ENCODE assay signal across 22 mouse cellular contexts in the genomic region with DNA sequence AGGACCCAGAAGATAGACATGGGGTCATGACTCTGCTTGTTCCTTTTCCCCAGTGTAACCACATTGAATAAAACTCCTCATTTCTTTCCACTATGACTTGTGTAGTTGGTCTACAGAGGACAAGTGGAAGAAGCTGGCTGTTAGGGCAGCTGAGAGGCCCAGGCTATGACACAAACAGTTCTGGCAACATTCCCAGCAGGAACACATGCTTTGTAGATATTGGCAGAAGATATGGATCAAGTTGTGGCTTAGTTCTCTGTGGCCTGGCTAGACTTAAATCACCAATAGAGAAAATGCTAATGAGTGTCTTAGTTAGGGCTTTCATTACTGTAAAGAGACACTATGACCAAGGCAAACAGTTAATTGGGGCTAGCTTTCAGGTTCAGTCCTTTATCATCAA. TPM values are rescaled to one million over a fixed set of nuclear protein-coding genes. Genes with fewer than 3 reads are reported as not detected.
A peak's percentile ranks its signal among the peaks of the same experiment; 100 is the strongest.
DNase-seq lines count a peak whose midpoint lies in the region; ATAC-seq lines count a peak whose summit lies in the region.
"Had no signal": no experiment of that assay in that cellular context is flagged by ENCODE, and none has a peak within 500 bp of the region (broad histone marks: within the 10 kb centered on the region; RNA-seq: fewer than 3 reads in every experiment).

No protein-coding gene starts in this region.

- peak; percentile 29 to 55 for DNase-seq in adrenal gland, adult (ENCODE audit: inconsistent age in 2 of 2, low spot score in 1 of 2)
- no peak for DNase-seq in adrenal gland, adult 18-20 months (ENCODE audit: low spot score in 2 of 2)
- DNase-seq in urinary bladder, postnatal 14 days (ENCODE audit: low spot score), result peak; percentile 27
- no peak for DNase-seq in urinary bladder, postnatal 36 days (ENCODE audit: low spot score in 2 of 2)
- DNase-seq in adrenal gland, postnatal 25 days, result peak; percentile 7
- no peak for DNase-seq in left cerebral cortex, adult 11 months (ENCODE audit: low spot score)
- DNase-seq in layer of hippocampus, postnatal 14 days (ENCODE audit: low spot score in 2 of 2), result no peak
- DNase-seq in midbrain, embryonic 11.5 days (ENCODE audit: low spot score, missing footprints), result no peak
- DNase-seq: cerebellum, adult 18-20 months; cerebellum, adult 9-11 months; cerebellum, postnatal 36 days; forebrain, postnatal 0 days; gastrocnemius, adult 2 months; gastrocnemius, postnatal 25 days had no signal

- H3K9ac ChIP-seq in midbrain, embryonic 11.5 days (ENCODE audit: low read length), result no peak overlapping the region
- H3K9ac ChIP-seq: embryonic facial prominence, embryonic 13.5 days; forebrain, embryonic 13.5 days; forebrain, postnatal 0 days; heart, embryonic 12.5 days; hindbrain, embryonic 15.5 days had no signal

- no peaks in the 10 kb centered on the region for H3K36me3 ChIP-seq in midbrain, embryonic 11.5 days (ENCODE audit: control insufficient read depth, insufficient read depth, low read length)
- H3K36me3 ChIP-seq: embryonic facial prominence, embryonic 13.5 days; heart, embryonic 12.5 days; hindbrain, embryonic 10.5 days; hindbrain, embryonic 15.5 days had no signal

- no peaks in the 10 kb centered on the region for H3K27me3 ChIP-seq in midbrain, embryonic 11.5 days (ENCODE audit: control insufficient read depth, insufficient read depth, low read length)
- H3K27me3 ChIP-seq: CH12.LX; embryonic facial prominence, embryonic 13.5 days; forebrain, embryonic 13.5 days; heart, embryonic 12.5 days; hindbrain, embryonic 15.5 days had no signal

- ATAC-seq in midbrain, embryonic 11.5 days (ENCODE audit: low FRiP score), result no peak
- ATAC-seq: forebrain, embryonic 13.5 days; forebrain, postnatal 0 days; inflammation-experienced regulatory T-cells, adult 6 months; intestine, postnatal 0 days had no signal

- no peaks in the 10 kb centered on the region for H3K4me1 ChIP-seq in midbrain, embryonic 11.5 days (ENCODE audit: control insufficient read depth, insufficient read depth, low read length)
- H3K4me1 ChIP-seq: embryonic facial prominence, embryonic 13.5 days; forebrain, embryonic 13.5 days; hindbrain, embryonic 10.5 days; hindbrain, embryonic 15.5 days had no signal

- no peak overlapping the region for H3K27ac ChIP-seq in midbrain, embryonic 11.5 days (ENCODE audit: low read depth, low read length)
- H3K27ac ChIP-seq: embryonic facial prominence, embryonic 13.5 days; forebrain, embryonic 13.5 days; gastrocnemius, adult 2 months; hindbrain, embryonic 10.5 days; hindbrain, embryonic 15.5 days had no signal

- no peaks in the 10 kb centered on the region for H3K9me3 ChIP-seq in midbrain, embryonic 11.5 days (ENCODE audit: control insufficient read depth, low read length)
- H3K9me3 ChIP-seq: forebrain, embryonic 13.5 days; hindbrain, embryonic 15.5 days had no signal

- no peak overlapping the region for H3K4me3 ChIP-seq in midbrain, embryonic 11.5 days (ENCODE audit: low read depth, low read length)
- H3K4me3 ChIP-seq: embryonic facial prominence, embryonic 13.5 days; forebrain, embryonic 13.5 days; gastrocnemius, adult 2 months; heart, embryonic 12.5 days; hindbrain, embryonic 10.5 days; hindbrain, embryonic 15.5 days had no signal

- H3K4me2 ChIP-seq in midbrain, embryonic 11.5 days, result no peak overlapping the region
- H3K4me2 ChIP-seq: embryonic facial prominence, embryonic 13.5 days; forebrain, embryonic 13.5 days; heart, embryonic 12.5 days; hindbrain, embryonic 15.5 days had no signal

RNA-seq across cellular contexts. Expression of a gene that starts 45.7 kb away (rescaled TPM):
- 10 to 100 TPM in 1 of 2 experiments, 1 to 10 TPM in 1; 7.9 to 15.8 TPM for total RNA-seq in adrenal gland, adult 18-20 months (2021)
- total RNA-seq in adrenal gland, postnatal 25 days (2021), result 13.2 and 13.8 TPM in 2 replicates
- 10 to 100 TPM; 38.7 to 40.4 TPM for total RNA-seq in layer of hippocampus, postnatal 14 days (2021)
- 14.6 and 16.3 TPM in 2 replicates for polyA plus RNA-seq in midbrain, embryonic 11.5 days (2014; fragmentation: Nextera tagmentation; extraction: Ambion mirVana)
- polyA plus RNA-seq: inflammation-experienced regulatory T-cells, adult 6 months had no signal

Comparison
In these comparisons a context has a peak if more than half of its experiments do, and no peak if none do; other contexts are left out.
1. DNase-seq: peak in adrenal gland, adult (2 of 2), urinary bladder, postnatal 14 days (single experiment) and adrenal gland, postnatal 25 days (single experiment); none in adrenal gland, adult 18-20 months (0 of 2), urinary bladder, postnatal 36 days (0 of 2), left cerebral cortex, adult 11 months (single experiment), layer of hippocampus, postnatal 14 days (0 of 2) and midbrain, embryonic 11.5 days (single experiment).